Mouse (Mus musculus): ENCODE measurements at regions not wholly inside any gene's neighbourhood (a gene's known extent, or its start where the extent isn't known, plus 50 kb on each side); places are given as distances from the start of the nearest gene placed in this dataset.
A peak's percentile ranks its signal among the peaks of the same experiment; 100 is the strongest.

DNA sequence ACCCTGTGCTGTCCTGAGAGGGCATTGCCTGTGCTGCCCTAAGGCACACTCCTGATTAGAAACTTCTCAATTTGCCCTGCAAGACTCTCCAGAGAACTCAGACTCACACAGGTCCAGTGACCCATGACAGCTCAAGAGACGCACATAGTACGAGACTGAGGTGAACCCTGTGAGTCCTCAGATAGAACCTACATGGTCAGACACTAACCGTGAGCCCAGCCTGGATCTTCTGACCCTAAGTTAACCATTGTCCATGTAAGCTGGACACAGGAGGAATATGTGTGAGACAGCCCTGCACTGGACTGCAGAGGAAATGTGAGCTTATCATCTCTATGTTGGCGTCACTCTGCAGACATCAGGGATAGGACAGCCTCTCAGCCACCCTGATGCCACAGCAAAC is 91.4 kb upstream of the Selenok start:
- DNase-seq = no peak

DNA sequence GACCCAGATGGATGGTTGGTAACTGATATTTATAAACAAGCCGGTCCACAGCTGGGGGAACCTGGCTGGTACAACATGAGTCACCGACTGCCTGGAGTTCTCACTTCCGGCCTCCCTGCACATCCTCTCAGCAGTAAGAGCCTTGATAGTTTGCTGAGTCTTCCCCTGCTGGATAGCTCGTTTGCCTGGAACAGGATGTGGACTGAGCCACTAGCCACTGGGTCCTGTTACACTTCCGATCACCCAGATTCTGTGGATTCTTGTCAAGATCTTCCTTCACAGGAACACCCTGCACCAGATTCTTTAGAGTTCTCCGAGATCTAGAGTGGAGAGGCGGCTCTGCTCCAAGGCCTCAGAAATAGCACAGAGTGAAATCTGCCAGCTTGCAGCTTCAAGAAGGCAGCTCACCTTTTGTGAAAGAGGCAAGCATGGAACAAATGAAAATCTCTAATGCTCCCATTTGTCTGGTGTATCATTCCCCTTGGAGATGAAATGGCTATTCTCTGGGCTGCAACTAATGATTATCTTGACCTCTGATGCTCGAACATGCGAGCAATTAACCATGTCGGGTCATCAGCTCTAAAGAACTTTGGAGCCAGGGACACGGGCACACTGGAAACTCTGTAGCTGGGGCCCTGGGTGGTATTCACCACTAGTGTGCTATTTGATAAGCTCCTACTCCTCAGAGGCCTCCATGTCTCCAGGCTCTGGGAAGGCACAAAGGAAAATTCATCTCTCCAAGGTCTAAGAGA is 90.3 kb upstream of the Selenok start:
- DNase-seq = no peak

DNA sequence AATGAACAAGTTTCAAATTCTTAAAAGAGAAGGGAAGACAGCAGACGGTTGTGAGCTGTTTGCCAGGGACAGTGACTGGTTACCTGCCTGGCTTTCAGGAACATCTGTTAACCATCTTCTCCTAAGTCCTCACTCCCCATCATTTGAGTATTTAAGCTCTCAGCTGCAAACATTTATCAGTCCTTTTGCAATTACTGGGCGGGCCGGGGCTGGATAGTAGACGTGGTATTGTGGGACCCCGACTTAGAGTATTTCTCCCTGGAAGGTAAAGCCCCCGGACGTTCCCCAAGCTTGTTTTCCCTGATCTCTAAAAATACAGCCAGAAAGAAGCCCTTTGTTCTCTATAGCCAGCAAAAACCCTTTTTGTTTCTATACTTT is 89.7 kb upstream of the Selenok start:
- no peak for DNase-seq

DNA sequence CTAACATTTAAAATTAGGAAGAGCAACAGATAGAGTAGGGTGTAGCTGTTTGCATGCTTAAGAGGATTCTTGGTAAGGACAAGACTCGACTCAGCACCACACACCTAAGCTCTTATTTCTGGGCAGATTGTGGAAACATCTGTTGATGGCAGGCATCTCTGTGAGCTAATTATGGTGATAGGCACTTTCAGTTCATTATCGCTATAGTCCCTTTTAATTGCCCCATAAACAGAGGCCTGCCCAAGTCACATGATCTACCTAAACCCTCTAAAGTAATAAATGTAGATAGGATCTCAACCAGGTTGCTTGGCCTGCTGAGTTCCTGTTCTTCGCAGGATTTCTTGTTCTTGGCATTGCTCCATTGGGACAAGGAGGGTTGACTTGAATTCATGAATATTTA is 88.8 kb upstream of the Selenok start:
- no peak for DNase-seq

DNA sequence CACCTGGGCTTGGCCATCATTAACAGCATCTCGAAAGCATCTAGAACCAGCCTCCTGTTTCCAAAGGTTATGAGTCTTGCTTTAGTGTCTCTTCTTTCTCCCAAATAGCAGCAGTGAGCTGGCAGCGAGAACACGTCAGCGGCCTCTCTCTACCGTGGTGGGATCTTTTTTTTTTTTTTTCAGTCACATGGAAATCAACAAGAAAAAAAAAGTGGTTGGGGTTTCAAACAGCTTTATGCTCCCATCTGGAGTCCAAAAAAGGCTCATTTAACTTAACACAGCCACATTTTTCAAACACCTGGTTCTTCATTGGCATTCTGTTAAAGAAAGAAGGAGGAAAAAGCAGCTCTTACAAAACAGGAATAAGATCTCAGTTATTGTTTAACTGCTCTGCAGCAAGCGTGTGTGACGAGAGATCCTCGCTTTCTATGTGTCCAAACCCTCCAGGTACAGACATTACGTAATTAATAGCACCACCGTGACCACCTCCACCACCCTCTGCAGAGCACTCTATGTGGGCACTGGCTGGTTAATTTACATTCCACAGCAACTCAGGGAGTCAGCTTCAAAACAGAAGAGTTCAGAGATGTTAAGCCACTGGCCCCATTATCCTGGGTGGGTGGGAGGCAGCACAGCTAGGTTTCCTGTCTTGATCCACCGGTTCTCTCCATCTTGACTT is 85.3 kb upstream of the Selenok start:
- DNase-seq = no peak

DNA sequence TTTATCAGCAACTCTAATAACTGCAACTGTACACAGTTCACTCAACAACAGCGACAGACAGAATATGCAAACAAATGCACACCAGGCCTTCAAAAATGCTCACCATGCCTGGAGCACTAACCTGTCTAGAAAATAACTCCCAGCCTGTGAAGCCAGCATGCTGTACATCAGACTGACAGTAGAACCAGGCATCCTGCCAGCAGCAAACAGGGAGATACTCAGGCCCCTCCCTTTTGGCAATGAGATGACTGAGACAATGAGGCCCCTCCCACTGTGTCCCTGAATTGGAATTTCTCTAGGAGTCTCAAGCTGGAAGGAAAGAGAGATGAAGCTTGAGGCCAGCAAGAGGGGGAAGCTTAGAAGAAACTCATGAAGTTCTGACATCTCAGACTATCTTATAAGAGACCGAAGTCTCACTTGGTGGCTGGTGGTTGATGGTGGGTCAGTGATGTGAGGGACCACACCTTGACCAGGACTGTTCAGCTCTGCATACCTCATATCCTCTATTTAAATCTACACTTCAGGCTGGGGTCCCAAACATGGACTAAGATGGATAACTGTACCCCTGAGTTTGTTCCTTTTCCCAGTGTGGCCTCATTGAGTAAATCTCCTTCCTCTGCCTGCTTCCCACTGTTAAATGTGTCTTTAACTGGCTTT is 72.6 kb upstream of the Selenok start:
- DNase-seq = peak; percentile 28 to 47

DNA sequence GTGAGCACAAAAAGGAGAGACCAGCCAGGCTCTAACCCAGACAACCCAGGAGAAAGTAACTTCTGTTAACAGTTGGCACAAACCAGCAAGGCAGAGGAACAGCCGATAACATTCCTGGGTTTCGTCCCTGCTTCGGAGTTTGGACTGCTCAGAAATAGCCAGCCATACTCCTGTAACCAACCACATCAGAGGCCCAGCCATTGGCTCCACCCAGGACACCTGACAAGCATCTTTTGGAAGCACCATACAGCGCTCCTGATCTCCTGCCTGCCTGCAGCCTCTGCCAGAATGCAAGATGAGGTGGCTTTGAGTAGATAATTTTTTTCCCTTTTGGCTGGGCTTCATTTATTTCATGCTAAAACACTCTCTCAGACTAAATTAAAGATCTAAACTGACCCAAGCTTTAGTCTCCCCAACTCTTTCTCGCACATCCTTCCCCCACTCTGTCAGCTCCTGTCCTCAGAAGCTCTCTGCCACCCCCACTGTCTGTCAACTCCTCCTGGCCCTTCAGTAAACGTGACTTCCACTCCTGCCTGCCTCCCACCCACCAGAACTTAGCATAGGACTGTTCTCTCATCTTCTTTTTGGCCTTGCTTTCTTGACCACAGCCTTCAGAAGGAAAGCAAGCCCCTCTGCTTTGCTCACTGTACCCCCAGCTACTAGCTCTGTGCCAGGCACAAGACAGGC is 72.0 kb upstream of the Selenok start:
- no peak for DNase-seq

DNA sequence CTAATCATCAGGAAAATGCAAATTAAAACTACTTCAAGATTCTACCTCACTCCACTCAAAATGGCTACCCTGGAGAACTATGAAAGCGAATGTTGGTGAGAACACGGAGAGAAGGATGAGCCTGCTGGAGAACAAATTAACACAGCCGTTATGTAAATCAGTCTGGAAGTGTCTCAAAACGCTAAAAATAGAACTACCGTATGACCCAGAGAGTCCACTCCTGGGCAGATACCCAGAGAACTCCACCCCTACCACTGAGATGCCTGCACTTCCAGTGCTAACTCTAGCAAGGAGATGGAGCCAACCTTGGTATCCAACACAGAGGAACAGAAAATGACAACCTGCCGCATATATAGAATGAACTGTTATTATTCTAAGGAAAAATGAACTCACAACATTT is 67.2 kb upstream of the Selenok start:
- DNase-seq = peak; percentile 8 to 17

DNA sequence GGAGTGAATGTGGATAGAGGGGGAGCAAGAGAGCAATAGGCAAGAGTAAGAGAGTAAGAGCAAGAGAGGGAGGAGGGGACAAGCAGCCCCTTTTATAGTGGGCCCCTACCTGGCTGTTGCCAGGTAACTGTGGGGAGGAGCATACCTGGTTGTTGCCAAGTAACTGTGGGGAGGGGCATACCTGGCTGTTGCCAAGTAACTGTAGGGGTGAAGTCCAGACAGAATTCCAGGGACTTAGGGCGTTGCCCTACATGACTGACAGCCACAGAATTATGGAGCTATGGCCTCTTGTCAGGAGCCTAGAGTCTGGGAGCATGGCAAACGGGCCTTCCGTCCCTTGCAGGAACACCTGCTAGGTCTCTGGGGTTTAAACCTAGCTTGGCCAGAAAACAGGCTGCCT is 64.5 kb upstream of the Selenok start:
- no peak for DNase-seq

DNA sequence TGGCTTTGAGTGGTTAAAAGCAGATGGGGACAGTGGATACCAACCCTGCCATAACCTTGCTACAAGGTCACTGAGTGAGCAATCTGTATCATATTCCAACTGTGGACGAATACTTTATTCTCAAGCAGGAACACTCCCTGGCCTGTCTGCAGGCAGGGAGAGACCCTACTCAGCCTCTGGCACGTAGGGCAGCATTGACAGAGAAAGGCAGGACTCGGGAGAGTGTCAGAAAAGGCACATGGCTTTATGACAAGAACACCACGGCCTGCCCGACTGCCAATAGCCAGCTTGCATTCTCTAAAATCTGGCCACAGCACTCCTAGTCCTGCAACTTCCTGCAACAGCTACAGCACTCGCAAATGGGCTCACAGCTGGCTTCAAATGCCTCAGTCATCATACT is 63.3 kb upstream of the Selenok start:
- no peak for DNase-seq

DNA sequence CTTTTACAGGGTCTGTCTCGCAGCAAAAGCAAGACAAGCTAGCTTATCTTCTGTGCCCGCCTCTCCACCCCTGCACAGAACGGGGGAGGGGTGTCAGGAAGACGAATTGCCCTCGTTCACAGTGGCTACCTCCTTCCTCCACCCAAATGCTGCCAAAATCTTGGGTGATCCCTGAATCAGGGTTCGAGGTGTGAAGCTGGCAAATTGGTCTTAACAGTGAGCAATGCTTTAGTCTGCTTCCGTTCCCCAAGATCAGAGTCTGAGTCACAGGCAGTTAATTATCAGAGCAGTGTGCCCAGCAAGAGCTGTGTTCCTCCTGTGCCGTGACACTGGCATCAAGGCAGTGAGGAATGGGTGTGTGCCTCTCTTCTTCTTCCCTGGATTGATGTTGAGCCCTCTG is 58.4 kb upstream of the Selenok start:
- no peak for DNase-seq
